Mouse (Mus musculus): ENCODE data around the gene Gpr62. TPM values are rescaled to one million over a fixed set of nuclear protein-coding genes. Genes with fewer than 3 reads are reported as not detected.
A peak's percentile ranks its signal among the peaks of the same experiment; 100 is the strongest.

The Gpr62 gene
- total RNA-seq, 2 experiments from 2014 or later, result 0.27 to 0.48 TPM

GRCm38 (mm10) chr9:106474456-106474855 is 8.7 kb upstream of the Gpr62 start:
- peak; percentile 86 for DNase-seq

GRCm38 (mm10) chr9:106473753-106474105 is 8.0 kb upstream of the Gpr62 start:
- peak; percentile 10 for DNase-seq

GRCm38 (mm10) chr9:106473081-106473752 is 7.5 kb upstream of the Gpr62 start:
- peak; percentile 3 for DNase-seq

- DNase-seq, result no peak
Observed at GRCm38 (mm10) chr9:106472321-106472720, 6.6 kb upstream of the Gpr62 start.

GRCm38 (mm10) chr9:106471892-106472291 is 6.2 kb upstream of the Gpr62 start:
- peak; percentile 63 for DNase-seq

GRCm38 (mm10) chr9:106470991-106471750 is 5.4 kb upstream of the Gpr62 start:
- DNase-seq, result no peak

- no peak for DNase-seq
Observed at GRCm38 (mm10) chr9:106469776-106470175, 4.0 kb upstream of the Gpr62 start.

- DNase-seq, result no peak
Observed at GRCm38 (mm10) chr9:106469317-106469716, 3.6 kb upstream of the Gpr62 start.

GRCm38 (mm10) chr9:106467746-106468145 is 2.0 kb upstream of the Gpr62 start:
- no peak for DNase-seq

- no peak for DNase-seq
Observed at GRCm38 (mm10) chr9:106466721-106467120, 983 bp upstream of the Gpr62 start.

GRCm38 (mm10) chr9:106464751-106465541 is 792 bp downstream of the Gpr62 start:
- DNase-seq, result peak; percentile 71

GRCm38 (mm10) chr9:106463122-106464063 is 2.3 kb downstream of the Gpr62 start:
- DNase-seq, result no peak

GRCm38 (mm10) chr9:106462430-106462800 is 3.3 kb downstream of the Gpr62 start:
- DNase-seq, result no peak

GRCm38 (mm10) chr9:106461641-106462429 is 3.9 kb downstream of the Gpr62 start:
- no peak for DNase-seq

GRCm38 (mm10) chr9:106461026-106461415 is 4.7 kb downstream of the Gpr62 start:
- no peak for DNase-seq

GRCm38 (mm10) chr9:106460401-106461025 is 5.2 kb downstream of the Gpr62 start:
- DNase-seq, result no peak

GRCm38 (mm10) chr9:106459946-106460345 is 5.8 kb downstream of the Gpr62 start:
- no peak for DNase-seq

GRCm38 (mm10) chr9:106457920-106458319 is 7.8 kb downstream of the Gpr62 start:
- no peak for DNase-seq

- no peak for DNase-seq
Observed at GRCm38 (mm10) chr9:106457163-106457559, 8.6 kb downstream of the Gpr62 start.

GRCm38 (mm10) chr9:106456325-106457162 is 9.2 kb downstream of the Gpr62 start:
- DNase-seq, result no peak

Data from adrenal gland, postnatal 10 days (tissue).